Mouse (Mus musculus) forebrain, embryonic 10.5 days (tissue): ENCODE measurements around the gene Dgke. TPM values are rescaled to one million over a fixed set of nuclear protein-coding genes. Genes with fewer than 3 reads are reported as not detected.
"Not testable (repeated sequence)": the region's sequence is repeated elsewhere in the genome, so short reads cannot be mapped to it uniquely, and the experiment has no call there.

Experiments
- DNase-seq: peaks from one replicate; pipeline ENCODE4 v3.0.0-alpha.2; 2017; ENCODE audit warnings: low spot score; ENCODE audit errors: extremely low spot score
- H3K27ac ChIP-seq: fragments of 300-500 bp; sonication (generic); 2 replicates; pipeline ENCODE4 v1.5.1; 2016; ENCODE audit warnings: mild to moderate bottlenecking
- H3K27me3 ChIP-seq: fragments of 300-500 bp; sonication (generic); 2 replicates; pipeline ENCODE4 v1.6.1; 2016; ENCODE audit warnings: mild to moderate bottlenecking; ENCODE audit not compliant: poor library complexity, severe bottlenecking
- H3K36me3 ChIP-seq: fragments of 300-500 bp; sonication (generic); replicated peaks from 2 replicates; pipeline ENCODE4 v1.6.1; 2016; ENCODE audit warnings: mild to moderate bottlenecking, moderate library complexity
- H3K4me1 ChIP-seq: fragments of 300-500 bp; sonication (generic); 2 replicates; pipeline ENCODE4 v1.6.1; 2016
- H3K4me3 ChIP-seq: fragments of 300-500 bp; sonication (generic); 2 replicates; pipeline ENCODE4 v1.5.1; 2016; ENCODE audit warnings: mild to moderate bottlenecking, moderate library complexity
- H3K9me3 ChIP-seq: fragments of 300-500 bp; sonication (generic); 2 replicates; pipeline ENCODE4 v1.6.1; 2016; ENCODE audit warnings: mild to moderate bottlenecking, moderate library complexity
- WGBS: fragments of 180-500 bp; shearing (Covaris S2); methylation state at CpG from one replicate; pipeline ENCODE4 v1.1.7; 2016; 5-methylcytosine and 5-hydroxymethylcytosine counted together
- polyA plus RNA-seq: library from polyadenylated mRNA; unstranded; fragments of >200 nt; fragmentation: Nextera tagmentation; extraction: Ambion mirVana; gene quantifications from 2 replicates; pipeline ENCODE4 v1.2.1, GENCODE M21; 2016

Dgke gene
- polyA plus RNA-seq, 1 experiment from 2014 or later: 4.8 TPM

DNA sequence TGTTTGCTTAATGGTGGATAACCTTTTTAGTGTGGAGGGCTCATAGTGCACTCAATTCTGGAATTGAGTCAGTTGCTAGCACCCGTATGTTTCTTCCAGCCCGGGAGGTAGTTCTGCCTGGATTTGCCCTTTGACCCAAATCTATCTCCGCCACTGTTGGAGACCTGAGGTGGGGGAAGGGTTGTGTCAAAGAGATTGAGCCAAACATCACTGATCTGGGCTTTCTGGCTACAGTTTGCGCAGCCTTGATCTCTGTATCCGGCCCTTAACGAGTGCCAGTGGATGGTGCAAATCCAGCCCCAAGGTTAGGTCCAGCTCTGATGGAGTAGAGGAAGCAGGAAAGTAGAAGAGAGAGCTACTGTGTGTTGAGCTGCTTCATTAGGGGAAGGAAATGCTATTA, 63.6 kb downstream of the Dgke start:
- H3K4me1 ChIP-seq: peaks cover 25% of the 10 kb centered on the region
- 70% methylated on average over 6 of the region's 6 CpGs for WGBS
- no peaks in the 10 kb centered on the region for H3K9me3 ChIP-seq
- H3K27me3 ChIP-seq: peaks cover 35% of the 10 kb centered on the region
- H3K27ac ChIP-seq: no peak overlapping the region
- H3K36me3 ChIP-seq: no peaks in the 10 kb centered on the region
- DNase-seq: no peak
- no peak overlapping the region for H3K4me3 ChIP-seq

DNA sequence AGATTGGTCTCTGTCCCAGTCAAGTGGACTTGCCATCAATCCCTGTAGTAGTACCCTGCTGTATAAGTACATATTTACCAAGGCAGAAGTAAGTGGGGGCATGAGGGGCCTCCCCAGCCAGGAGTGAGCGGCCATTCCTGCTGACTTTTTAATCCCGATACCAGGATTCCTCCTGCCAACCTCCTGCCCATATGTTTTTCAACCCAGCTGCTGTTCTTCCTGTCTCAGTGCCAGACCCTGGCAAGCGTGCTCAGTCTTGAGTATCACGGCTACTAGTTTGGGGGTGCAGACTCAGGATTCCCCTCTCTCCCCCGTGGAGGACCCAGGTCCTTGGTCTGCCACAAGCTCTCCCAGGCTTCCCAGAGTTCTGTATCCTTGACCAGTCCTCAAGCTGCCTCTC, 64.0 kb downstream of the Dgke start:
- Histone ChIP-seq H3K4me3 (no peak overlapping the region), H3K4me1 (peaks cover 25% of the 10 kb centered on the region), H3K36me3 (no peaks in the 10 kb centered on the region), H3K27ac (no peak overlapping the region), H3K27me3 (peaks cover 40% of the 10 kb centered on the region), H3K9me3 (no peaks in the 10 kb centered on the region)
- no peak for DNase-seq
- WGBS: 89% methylated on average over 5 of the region's 5 CpGs

DNA sequence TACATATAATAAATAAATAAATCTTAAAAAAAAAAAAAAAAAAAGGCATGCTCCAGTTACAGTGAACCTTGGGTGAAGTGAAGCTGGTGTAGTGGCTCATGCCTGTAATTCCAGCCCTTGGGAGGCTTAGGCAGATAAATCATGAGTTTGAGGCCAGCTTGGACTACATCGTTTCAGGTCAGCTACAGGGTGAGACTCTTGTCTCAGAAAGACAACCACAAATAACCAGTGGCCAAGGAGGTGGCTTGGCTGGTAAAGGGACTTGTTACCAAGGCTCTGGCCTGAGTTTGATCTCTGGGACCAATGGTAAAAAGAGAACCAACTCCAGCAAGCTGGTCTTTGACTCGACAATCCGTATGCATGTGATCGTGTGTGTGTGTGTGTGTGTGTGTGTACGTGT, 64.6 kb downstream of the Dgke start:
- Histone ChIP-seq H3K4me3 (no peak overlapping the region), H3K27ac (no peak overlapping the region), H3K4me1 (peaks cover 25% of the 10 kb centered on the region), H3K27me3 (peaks cover 40% of the 10 kb centered on the region), H3K36me3 (no peaks in the 10 kb centered on the region), H3K9me3 (no peaks in the 10 kb centered on the region)
- no peak for DNase-seq
- 93% methylated on average over 5 of the region's 5 CpGs for WGBS

- H3K36me3 ChIP-seq: no peaks in the 10 kb centered on the region
- no peak overlapping the region for H3K4me3 ChIP-seq
- WGBS: 94% methylated on average over 7 of the region's 7 CpGs
- H3K27ac ChIP-seq: no peak overlapping the region
- H3K4me1 ChIP-seq: peaks cover 25% of the 10 kb centered on the region
- no peak for DNase-seq
- peaks cover 40% of the 10 kb centered on the region for H3K27me3 ChIP-seq
- no peaks in the 10 kb centered on the region for H3K9me3 ChIP-seq
Observed at GRCm38 (mm10) chr11:89001569-89001968, 65.1 kb downstream of the Dgke start.

DNA sequence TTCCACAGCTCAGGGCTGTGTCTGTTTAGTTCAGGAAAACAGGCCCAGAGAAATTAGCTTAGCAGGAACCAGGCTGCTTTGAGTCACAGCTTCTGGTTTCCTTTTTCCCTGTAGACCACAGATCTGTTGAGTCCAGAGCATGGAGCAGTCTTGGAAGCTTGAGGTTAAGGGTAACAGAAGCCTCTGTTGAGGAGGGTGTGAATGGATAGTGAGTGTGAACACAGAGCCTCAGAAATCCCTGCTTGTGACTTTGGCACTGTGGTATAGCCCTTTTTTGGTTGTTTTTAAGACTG, 66.2 kb downstream of the Dgke start:
- no peaks in the 10 kb centered on the region for H3K9me3 ChIP-seq

DNA sequence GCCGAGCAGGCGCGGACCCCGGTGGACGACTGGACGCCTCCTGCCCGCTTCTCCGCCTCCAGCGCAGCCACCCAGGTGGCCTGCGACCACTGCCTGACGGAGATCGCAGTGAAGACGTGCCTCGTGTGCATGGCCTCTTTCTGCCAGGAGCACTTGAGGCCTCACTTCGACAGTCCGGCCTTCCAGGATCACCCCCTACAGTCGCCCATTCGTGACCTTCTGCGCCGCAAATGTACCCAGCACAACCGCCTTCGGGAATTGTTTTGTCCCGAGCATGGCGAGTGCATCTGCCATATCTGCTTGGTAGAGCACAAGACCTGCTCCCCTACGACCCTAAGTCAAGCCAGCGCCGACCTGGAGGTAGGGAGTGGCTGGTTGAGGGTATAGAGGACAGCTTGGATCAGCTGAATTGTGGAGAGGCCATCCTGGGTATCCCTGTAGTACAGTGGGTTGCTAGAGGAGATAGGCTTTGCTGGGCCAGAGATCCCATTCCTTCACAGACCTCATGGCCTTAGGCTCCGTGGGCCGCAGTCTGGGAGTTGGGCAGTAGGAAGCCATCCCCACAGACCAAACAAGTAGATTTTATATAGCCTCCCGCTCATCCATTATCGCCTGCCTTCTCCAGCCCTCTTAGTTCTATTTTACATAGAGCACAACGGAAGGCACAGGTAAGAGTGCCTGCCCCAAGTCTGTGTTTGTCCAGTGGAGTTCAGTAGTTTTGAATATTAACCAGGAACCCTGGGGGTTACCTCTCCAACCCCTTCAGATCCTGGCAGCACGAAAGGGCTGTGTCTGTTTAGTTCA, 66.7 kb downstream of the Dgke start:
- no peak for DNase-seq
- no peaks in the 10 kb centered on the region for H3K36me3 ChIP-seq
- H3K27ac ChIP-seq: peak overlapping the region; percentile 68

More for the DNA sequence above, 66.2 kb downstream of the Dgke start:
- Histone ChIP-seq H3K4me3 (peak overlapping the region; percentile 51; the same call in 1 of the 2 replicates), H3K27ac (no peak overlapping the region), H3K36me3 (no peaks in the 10 kb centered on the region), H3K27me3 (peaks cover 40% of the 10 kb centered on the region), H3K4me1 (peaks cover 25% of the 10 kb centered on the region)
- DNase-seq: no peak

DNA sequence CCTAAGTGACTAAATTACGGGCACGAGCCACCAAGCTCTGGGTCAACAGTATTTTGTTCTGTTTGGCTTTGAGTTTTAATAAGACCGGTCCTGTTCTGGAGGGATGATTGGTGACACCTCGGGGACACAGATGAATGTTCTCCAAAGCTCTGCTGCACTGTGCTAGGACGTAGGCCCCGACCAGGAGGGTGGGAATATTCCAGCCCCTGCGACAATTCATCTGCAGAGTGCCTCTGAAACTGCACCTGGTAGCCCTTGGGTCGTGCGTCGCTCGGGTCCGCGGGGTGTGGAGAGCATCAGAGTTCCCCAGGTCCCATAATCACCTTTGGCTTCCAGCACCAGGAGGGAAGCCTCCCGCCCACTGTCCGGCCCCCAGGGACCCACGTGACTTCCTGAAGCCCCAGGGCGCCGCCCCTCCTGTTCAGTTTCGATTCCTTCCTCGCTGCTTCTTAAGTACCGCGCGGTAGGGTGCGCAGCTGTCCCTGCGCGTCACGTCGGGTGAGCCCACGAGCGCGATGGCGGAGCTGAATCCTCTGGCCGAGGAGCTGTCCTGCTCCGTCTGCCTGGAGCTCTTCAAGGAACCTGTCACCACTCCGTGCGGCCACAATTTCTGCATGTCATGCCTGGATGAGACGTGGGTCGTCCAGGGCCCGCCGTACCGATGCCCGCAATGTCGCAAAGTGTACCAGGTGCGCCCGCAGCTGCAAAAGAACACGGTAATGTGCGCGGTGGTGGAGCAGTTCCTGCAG, 67.5 kb downstream of the Dgke start, which contains the start of gene Trim25:
TSS of gene Trim25 (plus strand) at position 403 of the 749 bp plus-strand sequence.
- Histone ChIP-seq H3K4me1 (peaks cover 25% of the 10 kb centered on the region), H3K36me3 (no peaks in the 10 kb centered on the region), H3K27ac (peak within 1 kb of the TSS; percentile 68), H3K9me3 (no peaks in the 10 kb centered on the region), H3K4me3 (peak within 1 kb of the TSS; percentile 51), H3K27me3 (peaks cover 40% of the 10 kb centered on the region)
- DNase-seq: peak; percentile 57
- WGBS: 3% methylated on average over 48 of the region's 48 CpGs

More for the DNA sequence above, 66.7 kb downstream of the Dgke start:
- peaks cover 40% of the 10 kb centered on the region for H3K27me3 ChIP-seq
- WGBS: 26% methylated on average over 33 of the region's 33 CpGs
- peak overlapping the region; percentile 51 for H3K4me3 ChIP-seq
- no peaks in the 10 kb centered on the region for H3K9me3 ChIP-seq
- H3K4me1 ChIP-seq: peaks cover 25% of the 10 kb centered on the region

- 0 out of 2 replicates have a peak overlapping the region, but pooled peaks have one; percentile 51 for H3K4me3 ChIP-seq
- 3% methylated on average over 3 of the region's 3 CpGs for WGBS
- H3K27me3 ChIP-seq: peaks cover 40% of the 10 kb centered on the region
- DNase-seq: no peak
- H3K9me3 ChIP-seq: no peaks in the 10 kb centered on the region
- H3K4me1 ChIP-seq: peaks cover 30% of the 10 kb centered on the region
- no peaks in the 10 kb centered on the region for H3K36me3 ChIP-seq
- H3K27ac ChIP-seq: no peak overlapping the region
Observed at GRCm38 (mm10) chr11:88998406-88998805, 68.2 kb downstream of the Dgke start.

GRCm38 (mm10) chr11:88997343-88997742, 69.3 kb downstream of the Dgke start:
- Histone ChIP-seq H3K4me1 (peaks cover 23% of the 10 kb centered on the region), H3K27me3 (peaks cover 40% of the 10 kb centered on the region)
- H3K36me3 ChIP-seq, DNase-seq, H3K9me3 ChIP-seq, H3K4me3 ChIP-seq, H3K27ac ChIP-seq: not testable (repeated sequence)
- 87% methylated on average over 5 of the region's 5 CpGs for WGBS

- DNase-seq: no peak
- peaks cover 23% of the 10 kb centered on the region for H3K4me1 ChIP-seq
- H3K9me3 ChIP-seq: no peaks in the 10 kb centered on the region
- peaks cover 38% of the 10 kb centered on the region for H3K27me3 ChIP-seq
- WGBS: 82% methylated on average over 7 of the region's 7 CpGs
- H3K36me3 ChIP-seq: peaks cover 4% of the 10 kb centered on the region
- H3K27ac ChIP-seq: no peak overlapping the region
- no peak overlapping the region for H3K4me3 ChIP-seq
Observed at GRCm38 (mm10) chr11:88996427-88996826, 70.2 kb downstream of the Dgke start.

GRCm38 (mm10) chr11:88995616-88996015, 71.0 kb downstream of the Dgke start:
- 100% methylated on average over 2 of the region's 2 CpGs for WGBS
- H3K27me3 ChIP-seq: peaks cover 30% of the 10 kb centered on the region

GRCm38 (mm10) chr11:88994492-88994891, 72.2 kb downstream of the Dgke start:
- Histone ChIP-seq H3K27ac (no peak overlapping the region), H3K4me3 (no peak overlapping the region), H3K9me3 (no peaks in the 10 kb centered on the region), H3K27me3 (peaks cover 18% of the 10 kb centered on the region), H3K36me3 (peaks cover 22% of the 10 kb centered on the region), H3K4me1 (peaks cover 20% of the 10 kb centered on the region)
- 91% methylated on average over 7 of the region's 7 CpGs for WGBS
- DNase-seq: no peak

More at GRCm38 (mm10) chr11:88995616-88996015, 71.0 kb downstream of the Dgke start:
- H3K36me3 ChIP-seq: peaks cover 12% of the 10 kb centered on the region
- H3K4me1 ChIP-seq: peaks cover 23% of the 10 kb centered on the region
- DNase-seq: no peak
- H3K9me3 ChIP-seq: no peaks in the 10 kb centered on the region
- H3K4me3 ChIP-seq: no peak overlapping the region
- no peak overlapping the region for H3K27ac ChIP-seq

- Histone ChIP-seq H3K4me3 (no peak overlapping the region), H3K9me3 (no peaks in the 10 kb centered on the region), H3K27ac (no peak overlapping the region), H3K27me3 (peaks cover 10% of the 10 kb centered on the region), H3K36me3 (peaks cover 28% of the 10 kb centered on the region), H3K4me1 (peaks cover 11% of the 10 kb centered on the region)
- no peak for DNase-seq
- 17% methylated on average over 5 of the region's 5 CpGs for WGBS
Observed at GRCm38 (mm10) chr11:88993625-88994024, 73.0 kb downstream of the Dgke start.
